Mouse (Mus musculus): Measurements from ENCODE around the gene 4931406P16Rik.

DNA sequence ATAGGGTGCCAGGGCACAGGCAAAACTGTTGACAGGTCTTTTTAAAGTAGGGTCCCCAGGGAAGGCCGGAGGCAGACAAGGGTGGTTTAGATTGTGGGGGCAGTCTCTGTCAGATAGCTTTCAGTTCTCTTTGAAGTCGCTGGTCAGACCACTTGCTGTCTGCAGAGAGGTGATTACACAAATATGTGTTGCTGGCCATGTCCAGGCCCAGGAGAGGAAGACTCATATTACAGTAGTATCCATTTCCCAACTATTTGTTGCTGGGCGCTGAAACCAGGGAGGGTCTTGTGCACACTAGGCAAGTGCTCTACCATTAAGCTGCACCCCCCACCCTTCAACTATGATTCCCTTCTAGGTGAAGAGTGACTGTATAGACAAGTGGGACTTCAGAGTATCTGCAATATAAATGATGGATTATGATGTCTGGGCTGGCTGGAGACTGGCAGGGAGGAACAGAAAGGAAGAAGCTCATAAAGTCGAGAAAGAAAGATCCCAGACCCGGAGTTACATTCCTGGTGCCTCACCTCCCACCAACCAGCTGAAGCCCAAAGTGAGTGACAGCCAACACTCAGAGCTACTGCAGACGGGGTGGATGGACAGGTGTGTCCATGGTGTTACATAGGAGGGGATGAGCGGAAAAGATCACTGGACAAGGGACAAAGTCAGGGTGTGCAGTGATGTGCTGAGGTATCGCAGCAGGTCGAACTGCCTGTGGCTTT is 25.3 kb upstream of the 4931406P16Rik start:
- TF ChIP-seq CTCF (IDR thresholded peaks at IDR 0.05; ENCODE audit: borderline replicate concordance, control insufficient read depth, extremely low read depth, insufficient read depth, low read length, poor library complexity) = no peak
- TF ChIP-seq POLR2A (IDR thresholded peaks at IDR 0.05; ENCODE audit: control insufficient read depth, extremely low read depth, insufficient read depth, low read length, poor library complexity) = no peak

Data from thymus, adult 2 months (tissue).